Mouse (Mus musculus): Measurements from ENCODE around the gene Ino80d. TPM values are rescaled to one million over a fixed set of nuclear protein-coding genes. Genes with fewer than 3 reads are reported as not detected.
"Not testable (repeated sequence)": the region's sequence is repeated elsewhere in the genome, so short reads cannot be mapped to it uniquely, and the experiment has no call there.

The Ino80d gene
- 10 to 100 TPM; 27.1 to 31.2 TPM for total RNA-seq (2021)

GRCm38 (mm10) chr1:63114136-63114781 is at the start of gene Ino80d:
Gene Ino80d, minus strand, starts transcription at chr1:63114667.
- intact Hi-C loops (cut with DNase I) = no loop called here
- peak; percentile 70 to 85 for DNase-seq (ENCODE audit: extremely low spot score in 1 of 2, low spot score in 2 of 2)

GRCm38 (mm10) chr1:63140231-63140630 is 25.8 kb upstream of the Ino80d start:
- intact Hi-C loops (cut with DNase I) = no loop called here
- DNase-seq (ENCODE audit: extremely low spot score in 1 of 2, low spot score in 2 of 2) = no peak

GRCm38 (mm10) chr1:63138586-63138985 is 24.1 kb upstream of the Ino80d start:
- intact Hi-C loops (cut with DNase I); DNase-seq (ENCODE audit: extremely low spot score in 1 of 2, low spot score in 2 of 2): not testable (repeated sequence)

- intact Hi-C loops (cut with DNase I) = no loop called here
- DNase-seq (ENCODE audit: extremely low spot score in 1 of 2, low spot score in 2 of 2) = no peak
Observed at GRCm38 (mm10) chr1:63137971-63138370, 23.5 kb upstream of the Ino80d start.

GRCm38 (mm10) chr1:63134530-63134929 is 20.1 kb upstream of the Ino80d start:
- intact Hi-C loops (cut with DNase I) = no loop called here

GRCm38 (mm10) chr1:63131766-63132165 is 17.3 kb upstream of the Ino80d start:
- DNase-seq (ENCODE audit: extremely low spot score in 1 of 2, low spot score in 2 of 2) = no peak
- intact Hi-C loops (cut with DNase I) = no loop called here

More at GRCm38 (mm10) chr1:63134530-63134929, 20.1 kb upstream of the Ino80d start:
- no peak for DNase-seq (ENCODE audit: extremely low spot score in 1 of 2, low spot score in 2 of 2)

- intact Hi-C loops (cut with DNase I) = no loop called here
- DNase-seq (ENCODE audit: extremely low spot score in 1 of 2, low spot score in 2 of 2) = no peak
Observed at GRCm38 (mm10) chr1:63130883-63131282, 16.4 kb upstream of the Ino80d start.

GRCm38 (mm10) chr1:63129857-63130690 is 15.6 kb upstream of the Ino80d start:
- no peak for DNase-seq (ENCODE audit: extremely low spot score in 1 of 2, low spot score in 2 of 2)
- intact Hi-C loops (cut with DNase I) = no loop called here

- DNase-seq (ENCODE audit: extremely low spot score in 1 of 2, low spot score in 2 of 2) = no peak
- intact Hi-C loops (cut with DNase I) = no loop called here
Observed at GRCm38 (mm10) chr1:63129273-63129672, 14.8 kb upstream of the Ino80d start.

GRCm38 (mm10) chr1:63126206-63126605 is 11.7 kb upstream of the Ino80d start:
- intact Hi-C loops (cut with DNase I) = no loop called here
- DNase-seq (ENCODE audit: extremely low spot score in 1 of 2, low spot score in 2 of 2) = no peak

GRCm38 (mm10) chr1:63123823-63124450 is 9.5 kb upstream of the Ino80d start:
- intact Hi-C loops (cut with DNase I) = no loop called here
- DNase-seq (ENCODE audit: extremely low spot score in 1 of 2, low spot score in 2 of 2) = no peak

- intact Hi-C loops (cut with DNase I) = no loop called here
Observed at GRCm38 (mm10) chr1:63122005-63122404, 7.5 kb upstream of the Ino80d start.

GRCm38 (mm10) chr1:63120382-63120781 is 5.9 kb upstream of the Ino80d start:
- intact Hi-C loops (cut with DNase I) = no loop called here
- no peak for DNase-seq (ENCODE audit: extremely low spot score in 1 of 2, low spot score in 2 of 2)

More at GRCm38 (mm10) chr1:63122005-63122404, 7.5 kb upstream of the Ino80d start:
- DNase-seq (ENCODE audit: extremely low spot score in 1 of 2, low spot score in 2 of 2) = no peak

GRCm38 (mm10) chr1:63119675-63120074 is 5.2 kb upstream of the Ino80d start:
- DNase-seq (ENCODE audit: extremely low spot score in 1 of 2, low spot score in 2 of 2) = no peak
- intact Hi-C loops (cut with DNase I) = no loop called here

GRCm38 (mm10) chr1:63115540-63115939 is 1.1 kb upstream of the Ino80d start:
- intact Hi-C loops (cut with DNase I) = no loop called here
- DNase-seq (ENCODE audit: extremely low spot score in 1 of 2, low spot score in 2 of 2) = no peak

GRCm38 (mm10) chr1:63115096-63115495 is 629 bp upstream of the Ino80d start:
- intact Hi-C loops (cut with DNase I) = no loop called here
- no peak for DNase-seq (ENCODE audit: extremely low spot score in 1 of 2, low spot score in 2 of 2)

GRCm38 (mm10) chr1:63113274-63114135 is 962 bp downstream of the Ino80d start:
- intact Hi-C loops (cut with DNase I) = no loop called here
- DNase-seq (ENCODE audit: extremely low spot score in 1 of 2, low spot score in 2 of 2) = peak; percentile 20 to 69

GRCm38 (mm10) chr1:63112865-63113261 is 1.6 kb downstream of the Ino80d start:
- DNase-seq (ENCODE audit: extremely low spot score in 1 of 2, low spot score in 2 of 2) = peak in 1 of 2 experiments; percentile 31
- intact Hi-C loops (cut with DNase I) = no loop called here

Data from left cerebral cortex, postnatal 10 days (tissue).